Mouse (Mus musculus): ENCODE data around the gene Trim47. TPM values are rescaled to one million over a fixed set of nuclear protein-coding genes. Genes with fewer than 3 reads are reported as not detected.

Trim47 gene
- polyA plus RNA-seq, 1 experiment, result 0.17 TPM

DNA sequence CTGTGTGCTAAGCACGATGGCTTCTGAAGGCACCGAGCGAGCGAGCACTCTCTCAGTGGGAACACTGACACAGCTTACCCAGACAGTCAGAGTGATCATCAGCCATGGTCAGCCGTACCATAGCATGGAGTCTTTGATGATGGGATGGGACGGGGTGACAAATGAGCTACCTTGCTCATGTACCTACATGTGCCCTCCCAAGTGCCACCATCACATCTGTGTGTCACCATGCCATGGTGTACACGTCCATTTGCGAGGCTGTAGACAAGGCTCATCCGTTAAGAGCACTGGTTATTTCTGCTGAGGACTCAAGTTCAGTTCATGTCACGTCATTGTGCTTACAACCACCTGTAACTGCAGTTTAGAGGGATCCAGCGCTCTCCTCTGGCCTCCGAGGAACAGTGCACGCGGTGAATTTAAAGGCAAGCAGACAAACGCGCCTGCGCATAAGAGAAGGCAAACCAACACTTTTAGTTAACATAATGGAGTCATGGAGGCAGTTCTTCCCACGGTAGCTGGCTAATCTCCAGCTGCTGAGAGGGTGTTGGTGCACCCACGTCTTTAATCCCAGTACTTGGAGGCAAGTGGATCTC, 15.3 kb downstream of the Trim47 start:
- TF ChIP-seq TAL1 (IDR thresholded peaks at IDR 0.05; ENCODE audit: low read length), result no peak
- TF ChIP-seq GATA1 (IDR thresholded peaks at IDR 0.05; ENCODE audit: low read length), result no peak
- Histone ChIP-seq H3K4me3 (replicated peaks) (no peak overlapping the region), H3K36me3 (ENCODE audit: control insufficient read depth) (no peaks in the 10 kb centered on the region), H3K4me1 (ENCODE audit: control insufficient read depth) (peaks cover 26% of the 10 kb centered on the region), H3K9me3 (ENCODE audit: control insufficient read depth, low read length) (peaks cover 6% of the 10 kb centered on the region; the same call in 1 of the 2 replicates), H3K27me3 (ENCODE audit: control insufficient read depth) (peaks cover 52% of the 10 kb centered on the region)

DNA sequence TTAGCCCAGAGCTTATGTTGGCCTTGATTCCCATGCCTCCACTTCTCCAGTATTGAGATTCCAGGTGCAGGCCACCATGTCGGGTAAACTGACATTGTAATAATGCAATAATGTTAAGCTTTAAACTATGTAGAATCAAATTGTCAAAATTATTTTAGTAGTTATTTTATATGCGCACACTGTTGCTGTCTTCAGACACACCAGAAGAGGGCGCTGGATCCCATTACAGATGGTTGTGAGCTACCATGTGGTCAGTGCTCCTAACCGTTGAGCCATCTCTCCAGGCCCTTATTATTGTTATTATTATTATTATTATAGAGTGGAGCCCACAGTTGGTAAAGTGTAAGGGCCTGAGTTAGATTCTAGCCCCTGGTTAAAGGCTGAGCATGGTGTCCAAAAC, 15.9 kb downstream of the Trim47 start:
- H3K4me1 ChIP-seq (ENCODE audit: control insufficient read depth), result peaks cover 32% of the 10 kb centered on the region
- no peak overlapping the region for H3K4me3 ChIP-seq (replicated peaks)
- H3K9me3 ChIP-seq (ENCODE audit: control insufficient read depth, low read length), result peaks cover 6% of the 10 kb centered on the region; the same call in 1 of the 2 replicates
- no peak for TF ChIP-seq GATA1 (IDR thresholded peaks at IDR 0.05; ENCODE audit: low read length)
- no peak for TF ChIP-seq TAL1 (IDR thresholded peaks at IDR 0.05; ENCODE audit: low read length)
- H3K36me3 ChIP-seq (ENCODE audit: control insufficient read depth), result no peaks in the 10 kb centered on the region
- peaks cover 58% of the 10 kb centered on the region for H3K27me3 ChIP-seq (ENCODE audit: control insufficient read depth)

DNA sequence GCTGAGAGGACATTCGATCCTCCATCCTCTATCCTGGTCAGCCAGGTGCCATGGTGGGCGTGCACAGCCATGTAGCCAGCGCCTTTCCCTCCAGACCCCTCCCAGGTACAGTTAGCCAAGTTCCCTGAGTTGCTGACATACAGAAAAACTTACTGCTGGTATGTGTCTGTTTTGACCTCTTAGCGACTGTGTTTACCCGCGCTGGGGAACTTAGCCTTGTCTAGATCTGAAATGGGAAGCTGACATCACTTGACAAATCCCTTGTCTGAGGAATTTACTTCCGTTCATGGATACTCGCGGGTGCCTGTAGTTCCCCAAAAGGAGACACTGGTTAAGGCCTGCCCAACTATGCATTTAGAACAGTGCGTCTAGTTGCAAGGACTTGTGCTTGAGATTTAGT, 16.5 kb downstream of the Trim47 start:
- Histone ChIP-seq H3K4me3 (replicated peaks) (peak overlapping the region; percentile 50), H3K9me3 (ENCODE audit: control insufficient read depth, low read length) (peaks cover 6% of the 10 kb centered on the region; the same call in 1 of the 2 replicates), H3K27me3 (ENCODE audit: control insufficient read depth) (peaks cover 63% of the 10 kb centered on the region), H3K4me1 (ENCODE audit: control insufficient read depth) (peaks cover 37% of the 10 kb centered on the region), H3K36me3 (ENCODE audit: control insufficient read depth) (no peaks in the 10 kb centered on the region)
- TF ChIP-seq TAL1 (IDR thresholded peaks at IDR 0.05; ENCODE audit: low read length), result no peak
- TF ChIP-seq GATA1 (IDR thresholded peaks at IDR 0.05; ENCODE audit: low read length), result no peak

DNA sequence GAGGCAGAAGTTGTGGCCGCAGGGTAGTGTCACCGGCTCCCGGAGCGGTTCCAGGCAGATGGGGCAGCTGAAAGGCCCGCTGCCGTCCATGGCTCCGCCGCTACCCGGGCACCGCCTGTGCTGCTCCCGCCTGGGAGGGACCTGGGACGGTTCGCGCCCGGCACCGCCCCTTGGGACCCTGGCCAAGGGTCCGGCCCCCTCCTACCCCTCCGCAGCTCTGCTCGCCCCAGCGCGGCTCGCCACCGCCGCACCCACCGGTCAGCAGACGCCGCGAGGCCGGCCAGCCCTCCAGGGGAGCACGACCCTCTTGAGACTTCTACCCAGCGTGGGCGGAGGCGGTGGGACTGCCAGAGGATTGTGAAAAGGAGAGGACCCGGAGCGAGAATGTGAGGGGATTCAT, 16.9 kb downstream of the Trim47 start:
- peaks cover 6% of the 10 kb centered on the region; the same call in 1 of the 2 replicates for H3K9me3 ChIP-seq (ENCODE audit: control insufficient read depth, low read length)
- peaks cover 63% of the 10 kb centered on the region for H3K27me3 ChIP-seq (ENCODE audit: control insufficient read depth)
- peak overlapping the region; percentile 50 for H3K4me3 ChIP-seq (replicated peaks)
- TF ChIP-seq GATA1 (IDR thresholded peaks at IDR 0.05; ENCODE audit: low read length) (no peak), TAL1 (IDR thresholded peaks at IDR 0.05; ENCODE audit: low read length) (no peak)
- H3K4me1 ChIP-seq (ENCODE audit: control insufficient read depth), result peaks cover 38% of the 10 kb centered on the region
- no peaks in the 10 kb centered on the region for H3K36me3 ChIP-seq (ENCODE audit: control insufficient read depth)

DNA sequence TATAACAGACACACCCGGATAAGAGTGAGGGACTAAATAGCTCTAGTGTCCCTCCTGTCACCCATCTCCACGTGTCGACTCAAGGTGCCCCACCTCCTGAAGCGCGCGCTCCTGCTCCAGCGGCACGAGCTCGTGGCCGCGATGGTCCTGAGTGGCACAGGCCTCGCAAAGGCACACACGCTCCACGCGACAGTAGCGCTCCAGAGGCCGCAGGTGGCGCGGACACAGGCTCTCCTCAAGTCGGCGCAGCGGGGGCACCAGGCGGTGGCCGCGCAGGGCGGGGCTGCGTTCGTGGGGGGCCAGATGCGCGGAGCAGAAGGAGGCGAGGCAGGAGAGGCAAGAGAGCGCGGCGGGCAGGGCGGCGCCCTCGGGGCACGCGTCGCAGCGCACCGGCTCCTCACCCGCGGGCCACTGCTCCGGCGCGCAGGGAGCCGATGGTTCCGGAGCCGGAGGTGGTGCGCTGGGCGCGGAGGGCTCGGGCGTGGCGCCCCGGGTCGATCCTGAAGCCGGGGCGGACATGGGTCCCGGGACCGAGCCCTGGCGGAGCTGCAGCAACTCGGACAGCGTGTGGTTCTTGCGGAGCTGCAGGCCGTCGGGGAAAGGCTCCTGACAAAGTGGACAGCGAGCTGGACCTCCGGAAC, 17.4 kb downstream of the Trim47 start:
- peaks cover 41% of the 10 kb centered on the region for H3K4me1 ChIP-seq (ENCODE audit: control insufficient read depth)
- TF ChIP-seq TAL1 (IDR thresholded peaks at IDR 0.05; ENCODE audit: low read length) (no peak), GATA1 (IDR thresholded peaks at IDR 0.05; ENCODE audit: low read length) (no peak)
- no peaks in the 10 kb centered on the region for H3K36me3 ChIP-seq (ENCODE audit: control insufficient read depth)
- H3K4me3 ChIP-seq (replicated peaks), result peak overlapping the region; percentile 50
- H3K27me3 ChIP-seq (ENCODE audit: control insufficient read depth), result peaks cover 63% of the 10 kb centered on the region
- peaks cover 6% of the 10 kb centered on the region; the same call in 1 of the 2 replicates for H3K9me3 ChIP-seq (ENCODE audit: control insufficient read depth, low read length)

DNA sequence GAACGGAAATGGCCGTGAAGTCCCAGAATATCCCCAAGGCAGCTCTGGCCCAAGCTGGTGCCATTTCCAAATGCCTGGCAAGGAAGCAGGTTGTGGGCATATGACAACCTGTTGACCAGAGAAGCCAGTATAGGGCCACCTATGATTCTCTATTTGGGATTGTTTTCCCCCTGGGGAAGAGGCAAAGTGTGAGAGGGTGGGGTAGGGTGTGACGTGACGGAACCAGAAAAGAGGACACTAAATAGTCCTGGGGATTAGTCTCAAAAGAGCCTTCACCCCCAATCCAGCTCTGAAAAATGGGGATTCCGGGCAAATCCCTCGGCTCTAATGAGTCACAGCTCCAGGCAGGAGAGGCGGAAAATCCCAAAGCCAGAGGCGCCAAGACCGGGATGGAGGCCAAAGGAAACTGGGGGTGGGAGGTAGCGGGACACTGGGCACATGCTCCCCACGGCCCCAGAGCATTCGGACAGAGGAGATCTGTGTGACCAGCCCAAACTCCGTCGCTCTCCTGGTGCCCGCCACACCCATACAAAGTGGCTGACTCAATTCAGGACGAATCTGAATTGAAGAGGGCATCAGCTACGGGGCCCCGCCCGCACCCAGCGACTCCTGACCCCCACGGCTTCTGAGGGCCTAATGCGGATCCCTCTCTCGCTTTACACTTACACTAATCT, 18.4 kb downstream of the Trim47 start:
- peaks cover 49% of the 10 kb centered on the region for H3K4me1 ChIP-seq (ENCODE audit: control insufficient read depth)
- TF ChIP-seq TAL1 (IDR thresholded peaks at IDR 0.05; ENCODE audit: low read length) (no peak), GATA1 (IDR thresholded peaks at IDR 0.05; ENCODE audit: low read length) (no peak)
- H3K4me3 ChIP-seq (replicated peaks), result no peak overlapping the region
- no peaks in the 10 kb centered on the region for H3K36me3 ChIP-seq (ENCODE audit: control insufficient read depth)
- peaks cover 63% of the 10 kb centered on the region for H3K27me3 ChIP-seq (ENCODE audit: control insufficient read depth)
- H3K9me3 ChIP-seq (ENCODE audit: control insufficient read depth, low read length), result peaks cover 6% of the 10 kb centered on the region; the same call in 1 of the 2 replicates

DNA sequence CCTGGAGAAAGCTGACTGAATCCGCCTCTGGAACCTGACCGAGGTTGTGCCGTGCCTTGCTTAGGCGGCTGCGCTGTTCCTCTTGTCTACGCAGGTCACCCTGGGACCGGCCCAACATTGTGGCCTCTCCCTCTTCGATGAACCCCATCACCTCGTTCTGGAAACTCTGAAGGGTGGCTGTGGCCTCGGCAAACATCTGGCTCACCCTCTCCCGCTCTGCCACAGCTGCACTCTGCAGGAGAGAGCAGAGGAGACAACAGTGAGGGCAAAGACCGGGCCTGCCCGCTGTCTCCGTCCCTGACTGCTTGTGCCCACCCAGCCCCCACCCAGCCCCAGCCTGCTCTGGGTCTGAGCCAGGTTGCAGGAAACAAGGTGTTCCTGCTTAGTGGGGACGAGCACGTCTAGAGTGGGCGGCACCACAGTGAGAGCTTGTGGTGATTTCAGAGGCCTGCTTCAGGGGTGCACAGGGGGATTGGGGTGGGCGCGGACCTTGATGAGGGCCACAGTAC, 19.2 kb downstream of the Trim47 start:
- no peak overlapping the region for H3K4me3 ChIP-seq (replicated peaks)
- H3K27me3 ChIP-seq (ENCODE audit: control insufficient read depth), result peaks cover 63% of the 10 kb centered on the region
- no peaks in the 10 kb centered on the region for H3K36me3 ChIP-seq (ENCODE audit: control insufficient read depth)
- H3K4me1 ChIP-seq (ENCODE audit: control insufficient read depth), result peaks cover 51% of the 10 kb centered on the region
- H3K9me3 ChIP-seq (ENCODE audit: control insufficient read depth, low read length), result peaks cover 6% of the 10 kb centered on the region; the same call in 1 of the 2 replicates
- no peak for TF ChIP-seq TAL1 (IDR thresholded peaks at IDR 0.05; ENCODE audit: low read length)
- TF ChIP-seq GATA1 (IDR thresholded peaks at IDR 0.05; ENCODE audit: low read length), result no peak

DNA sequence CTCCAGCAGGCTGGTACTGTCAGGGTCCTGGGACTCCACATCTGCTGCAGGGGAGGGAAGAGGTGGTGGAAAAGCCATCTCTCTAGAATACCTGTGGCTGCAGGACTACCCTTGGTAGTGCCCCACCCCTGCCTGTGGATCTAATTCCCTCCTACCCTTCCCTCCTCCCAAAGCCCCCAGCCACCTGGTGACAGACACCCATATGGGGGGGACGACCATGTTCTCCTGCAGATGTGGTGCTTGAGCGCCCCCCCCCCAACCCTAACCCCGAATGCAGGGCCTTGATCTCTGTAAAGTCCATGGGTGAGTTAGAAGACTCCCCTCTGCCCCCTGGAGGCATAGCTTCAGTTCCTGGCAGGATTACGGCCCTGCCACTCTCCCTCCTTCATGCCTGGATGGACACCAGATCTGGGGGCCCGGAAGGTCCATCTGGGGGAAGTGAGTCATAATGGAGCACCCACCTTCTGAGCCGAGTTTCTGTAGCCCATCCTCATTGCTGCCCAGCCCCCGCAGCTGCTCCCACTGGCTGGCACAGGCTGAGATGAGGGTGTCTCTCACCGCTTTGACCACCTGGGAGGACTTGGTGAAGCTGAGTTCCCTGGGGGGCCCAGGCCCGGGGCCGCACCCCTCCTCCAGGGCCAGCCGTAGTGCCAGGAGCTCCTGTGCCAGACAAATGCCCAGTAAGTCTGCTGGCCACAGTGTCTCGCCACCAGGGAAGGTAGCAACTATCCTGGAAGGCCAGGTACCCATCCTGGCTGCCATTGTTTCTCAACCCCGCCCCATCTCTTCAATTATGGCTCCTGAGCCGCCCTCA, 19.8 kb downstream of the Trim47 start:
- Histone ChIP-seq H3K36me3 (ENCODE audit: control insufficient read depth) (no peaks in the 10 kb centered on the region), H3K27me3 (ENCODE audit: control insufficient read depth) (peaks cover 63% of the 10 kb centered on the region), H3K4me3 (replicated peaks) (no peak overlapping the region), H3K9me3 (ENCODE audit: control insufficient read depth, low read length) (peaks cover 6% of the 10 kb centered on the region; the same call in 1 of the 2 replicates), H3K4me1 (ENCODE audit: control insufficient read depth) (peaks cover 54% of the 10 kb centered on the region)
- TF ChIP-seq GATA1 (IDR thresholded peaks at IDR 0.05; ENCODE audit: low read length) (no peak), TAL1 (IDR thresholded peaks at IDR 0.05; ENCODE audit: low read length) (no peak)
